Mouse (Mus musculus): ENCODE data around the gene Lsm4.

DNA sequence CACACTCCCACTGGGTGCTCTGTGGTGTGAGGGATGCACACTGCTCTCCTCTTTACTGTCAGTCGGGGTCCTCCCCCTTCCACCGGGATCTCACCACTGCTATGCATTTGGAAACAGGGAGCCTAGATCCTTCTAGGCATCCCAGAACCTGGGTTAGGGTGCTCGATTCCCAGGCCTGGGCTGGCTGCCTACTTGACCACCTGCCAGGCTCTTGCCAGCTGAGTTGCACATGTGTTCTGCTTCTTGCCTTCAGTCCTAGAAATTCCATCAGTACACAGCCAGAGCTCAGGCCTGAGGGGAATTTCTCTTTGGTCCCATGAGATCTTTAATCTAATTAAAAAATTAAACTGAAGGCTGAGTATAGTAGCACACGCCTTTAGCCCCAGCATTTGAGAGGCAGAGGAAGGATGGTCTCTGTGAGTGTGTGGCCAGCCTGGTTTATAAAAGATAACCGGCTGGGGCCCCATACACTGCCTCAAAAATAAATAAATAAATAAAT, 16.9 kb downstream of the Lsm4 start:
- TF ChIP-seq POLR2A (IDR thresholded peaks at IDR 0.05; ENCODE audit: control insufficient read depth, extremely low read depth, insufficient read depth, low read length, poor library complexity) (no peak), CTCF (IDR thresholded peaks at IDR 0.05; ENCODE audit: borderline replicate concordance, control insufficient read depth, extremely low read depth, insufficient read depth, low read length, poor library complexity) (no peak)
